Mouse (Mus musculus) C2C12 (cell line): ENCODE measurements around the gene Akap4.

ENCODE experiments used
- CTCF ChIP-seq: IDR thresholded peaks from one replicate; pipeline ENCODE4 v1.5.1; 2011; ENCODE audit not compliant: control insufficient read depth, insufficient read depth, insufficient read length
- MYOG ChIP-seq: IDR thresholded peaks from one replicate; pipeline ENCODE4 v1.6.1; 2011; ENCODE audit not compliant: control insufficient read depth, insufficient read length; ENCODE audit errors: extremely low read depth

- TF ChIP-seq CTCF (no peak), MYOG (no peak)
Observed at GRCm38 (mm10) chrX:7079820-7080429, 12.6 kb downstream of the Akap4 start.
